Mouse (Mus musculus): ENCODE results near the gene 1190005I06Rik. TPM values are rescaled to one million over a fixed set of nuclear protein-coding genes. Genes with fewer than 3 reads are reported as not detected.

The 1190005I06Rik gene
- polyA plus RNA-seq, 1 experiment: 4.9 TPM

DNA sequence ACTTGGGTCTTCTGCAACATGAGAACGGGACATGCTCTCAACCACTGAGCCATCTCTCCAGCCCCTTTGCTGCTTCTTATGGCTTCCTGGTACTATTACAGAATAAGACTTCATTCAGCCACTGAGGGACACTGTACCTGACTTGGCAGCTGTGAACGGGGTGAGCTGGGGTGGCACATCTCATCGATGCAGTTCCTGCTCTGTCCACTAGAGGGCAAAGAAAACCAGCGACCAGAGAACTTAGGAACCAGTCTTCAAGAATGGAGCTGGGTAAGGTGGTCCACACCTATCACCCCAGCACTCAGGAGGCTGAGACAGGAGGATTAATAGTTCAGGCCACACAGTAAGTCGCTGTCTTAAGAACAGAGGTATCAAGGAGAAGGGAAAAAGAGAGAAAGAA, 51.5 kb downstream of the 1190005I06Rik start:
- Histone ChIP-seq H3K4me3 (no peak overlapping the region), H3K36me3 (ENCODE audit: control insufficient read depth, insufficient read depth) (no peaks in the 10 kb centered on the region), H3K27me3 (ENCODE audit: control insufficient read depth, insufficient read depth, insufficient read length) (peaks cover 7% of the 10 kb centered on the region), H3ac (ENCODE audit: control insufficient read depth, insufficient read length) (no peak overlapping the region), H3K79me2 (ENCODE audit: control insufficient read depth, insufficient read depth) (no peaks in the 10 kb centered on the region), H3K4me2 (ENCODE audit: low read depth) (no peak overlapping the region)
- TF ChIP-seq E2F4 (IDR thresholded peaks at IDR 0.05; ENCODE audit: insufficient read depth): no peak

DNA sequence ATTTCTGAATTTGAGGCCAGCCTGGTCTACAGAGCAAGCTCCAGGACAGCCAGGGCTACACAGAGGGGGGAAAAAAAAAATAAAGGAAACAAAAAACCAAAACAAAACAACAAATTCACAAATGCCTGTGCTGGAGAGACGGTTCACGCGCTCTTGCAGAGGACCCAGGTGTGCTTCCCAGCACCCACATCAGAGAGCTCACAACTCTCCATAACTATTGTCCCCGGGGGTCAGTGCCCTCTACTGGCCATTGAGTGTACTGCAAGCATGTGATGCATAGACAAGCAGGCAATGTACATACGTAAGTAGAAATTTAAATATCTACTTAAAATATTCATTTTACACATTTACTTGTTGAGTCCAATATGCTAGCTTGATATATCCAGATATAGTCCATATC, 52.9 kb downstream of the 1190005I06Rik start:
- H3K79me2 ChIP-seq (ENCODE audit: control insufficient read depth, insufficient read depth): no peaks in the 10 kb centered on the region
- H3K4me3 ChIP-seq: no peak overlapping the region
- TF ChIP-seq SRF (IDR thresholded peaks at IDR 0.05; ENCODE audit: control insufficient read depth, insufficient read length, low read depth) (no peak), POLR2A (IDR thresholded peaks at IDR 0.05; ENCODE audit: insufficient read length, low read depth) (no peak), USF1 (IDR thresholded peaks at IDR 0.05; ENCODE audit: low read depth) (no peak), MYOD1 (IDR thresholded peaks at IDR 0.05; ENCODE audit: control insufficient read depth in 1 of 3, insufficient read length in 2 of 3, low read depth in 2 of 3) (no peak), POLR2AphosphoS2 (IDR thresholded peaks at IDR 0.05; ENCODE audit: insufficient read length, low read depth) (no peak), REST (IDR thresholded peaks at IDR 0.05; ENCODE audit: insufficient read depth, insufficient read length) (no peak), TCF12 (IDR thresholded peaks at IDR 0.05; ENCODE audit: insufficient read depth, poor library complexity, severe bottlenecking) (no peak), CEBPB (IDR thresholded peaks at IDR 0.05; ENCODE audit: insufficient read depth, poor library complexity, severe bottlenecking) (no peak), E2F4 (IDR thresholded peaks at IDR 0.05; ENCODE audit: insufficient read depth) (no peak), MYOG (IDR thresholded peaks at IDR 0.05; ENCODE audit: control insufficient read depth in 1 of 3, insufficient read depth in 1 of 3, insufficient read length in 2 of 3, low read depth in 2 of 3) (no peak), MAX (IDR thresholded peaks at IDR 0.05; ENCODE audit: low read depth) (no peak), TCF3 (IDR thresholded peaks at IDR 0.05; ENCODE audit: insufficient read length, low read depth) (no peak)
- no peak overlapping the region for H3K4me2 ChIP-seq (ENCODE audit: low read depth)
- no peaks in the 10 kb centered on the region for H3K36me3 ChIP-seq (ENCODE audit: control insufficient read depth, insufficient read depth)
- peaks cover 7% of the 10 kb centered on the region for H3K27me3 ChIP-seq (ENCODE audit: control insufficient read depth, insufficient read depth, insufficient read length)
- no peak overlapping the region for H3ac ChIP-seq (ENCODE audit: control insufficient read depth, insufficient read length)

DNA sequence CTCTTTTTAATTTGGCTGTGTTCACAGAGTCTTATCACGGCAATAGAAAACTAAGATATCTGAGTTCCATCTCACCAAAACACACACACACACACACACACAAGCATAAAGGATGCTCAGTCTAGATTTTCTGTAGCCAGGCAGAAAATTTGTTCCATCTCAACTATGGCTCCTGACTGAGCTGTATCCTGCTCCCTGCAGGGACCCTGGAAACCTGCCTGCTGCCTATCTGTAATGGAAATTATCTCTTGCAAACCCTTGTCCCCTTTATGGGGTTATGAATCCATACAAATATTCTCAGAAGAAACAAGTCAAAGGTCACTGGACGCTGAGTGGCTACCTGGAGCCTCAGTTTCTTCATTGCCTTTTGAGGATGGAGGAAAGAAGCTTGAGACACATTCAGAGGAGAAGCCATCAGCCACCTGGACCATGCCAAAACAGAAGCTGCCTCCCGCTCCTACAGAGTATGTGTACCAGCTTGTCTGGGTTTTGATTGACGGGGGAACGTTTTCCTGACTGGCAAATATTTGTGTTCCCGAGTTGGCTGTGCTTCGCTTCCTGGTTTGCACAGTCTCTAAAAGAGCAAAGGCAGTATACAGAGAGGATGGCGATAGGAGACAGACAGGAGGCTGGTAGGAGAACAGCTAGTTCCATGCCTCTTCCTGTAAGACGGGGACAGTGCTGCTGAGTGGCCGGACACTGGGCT, 55.7 kb downstream of the 1190005I06Rik start:
- H3K4me3 ChIP-seq: no peak overlapping the region
- no peak overlapping the region for H3K4me2 ChIP-seq (ENCODE audit: low read depth)
- peaks cover 7% of the 10 kb centered on the region for H3K27me3 ChIP-seq (ENCODE audit: control insufficient read depth, insufficient read depth, insufficient read length)
- no peaks in the 10 kb centered on the region for H3K36me3 ChIP-seq (ENCODE audit: control insufficient read depth, insufficient read depth)
- peaks cover 5% of the 10 kb centered on the region for H3K79me2 ChIP-seq (ENCODE audit: control insufficient read depth, insufficient read depth)
- no peak for TF ChIP-seq POLR2A (IDR thresholded peaks at IDR 0.05; ENCODE audit: insufficient read length, low read depth)
- TF ChIP-seq MAX (IDR thresholded peaks at IDR 0.05; ENCODE audit: low read depth): no peak
- no peak for TF ChIP-seq MYOD1 (IDR thresholded peaks at IDR 0.05; ENCODE audit: control insufficient read depth in 1 of 3, insufficient read length in 2 of 3, low read depth in 2 of 3)
- no peak for TF ChIP-seq MYOG (IDR thresholded peaks at IDR 0.05; ENCODE audit: control insufficient read depth in 1 of 3, insufficient read depth in 1 of 3, insufficient read length in 2 of 3, low read depth in 2 of 3)
- no peak for TF ChIP-seq CEBPB (IDR thresholded peaks at IDR 0.05; ENCODE audit: insufficient read depth, poor library complexity, severe bottlenecking)
- TF ChIP-seq TCF12 (IDR thresholded peaks at IDR 0.05; ENCODE audit: insufficient read depth, poor library complexity, severe bottlenecking): no peak
- TF ChIP-seq SRF (IDR thresholded peaks at IDR 0.05; ENCODE audit: control insufficient read depth, insufficient read length, low read depth): no peak
- TF ChIP-seq REST (IDR thresholded peaks at IDR 0.05; ENCODE audit: insufficient read depth, insufficient read length): no peak
- TF ChIP-seq TCF3 (IDR thresholded peaks at IDR 0.05; ENCODE audit: insufficient read length, low read depth): no peak
- no peak for TF ChIP-seq E2F4 (IDR thresholded peaks at IDR 0.05; ENCODE audit: insufficient read depth)
- no peak for TF ChIP-seq POLR2AphosphoS2 (IDR thresholded peaks at IDR 0.05; ENCODE audit: insufficient read length, low read depth)
- no peak for TF ChIP-seq USF1 (IDR thresholded peaks at IDR 0.05; ENCODE audit: low read depth)
- H3ac ChIP-seq (ENCODE audit: control insufficient read depth, insufficient read length): no peak overlapping the region

DNA sequence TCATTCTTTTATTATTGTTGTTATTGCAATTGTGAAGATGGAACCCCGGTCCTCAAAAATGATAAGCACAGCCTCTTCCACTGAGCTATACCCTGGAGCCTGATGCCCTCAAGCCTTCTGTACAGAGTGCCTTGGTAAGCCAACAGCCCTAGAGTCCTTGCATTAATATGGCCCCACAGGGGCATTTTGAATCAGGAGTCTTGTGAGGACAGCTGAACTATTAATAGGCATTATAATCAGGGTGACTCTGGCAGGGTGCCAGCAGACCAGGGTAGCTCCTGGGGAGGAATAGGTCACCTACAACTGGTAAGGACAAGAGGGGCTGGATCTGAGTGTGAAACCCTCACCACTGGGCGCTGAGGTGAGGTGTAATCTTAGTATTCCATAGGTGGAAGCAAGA, 57.5 kb downstream of the 1190005I06Rik start:
- Histone ChIP-seq H3K79me2 (ENCODE audit: control insufficient read depth, insufficient read depth) (peaks cover 5% of the 10 kb centered on the region), H3K27me3 (ENCODE audit: control insufficient read depth, insufficient read depth, insufficient read length) (peaks cover 7% of the 10 kb centered on the region), H3K4me2 (ENCODE audit: low read depth) (peak overlapping the region; percentile 97), H3ac (ENCODE audit: control insufficient read depth, insufficient read length) (no peak overlapping the region), H3K36me3 (ENCODE audit: control insufficient read depth, insufficient read depth) (no peaks in the 10 kb centered on the region), H3K4me3 (peak overlapping the region; percentile 31)
- no peak for TF ChIP-seq TCF12 (IDR thresholded peaks at IDR 0.05; ENCODE audit: insufficient read depth, poor library complexity, severe bottlenecking)
- TF ChIP-seq POLR2A (IDR thresholded peaks at IDR 0.05; ENCODE audit: insufficient read length, low read depth): no peak
- TF ChIP-seq POLR2AphosphoS2 (IDR thresholded peaks at IDR 0.05; ENCODE audit: insufficient read length, low read depth): no peak
- no peak for TF ChIP-seq SRF (IDR thresholded peaks at IDR 0.05; ENCODE audit: control insufficient read depth, insufficient read length, low read depth)
- TF ChIP-seq MYOD1 (IDR thresholded peaks at IDR 0.05; ENCODE audit: control insufficient read depth in 1 of 3, insufficient read length in 2 of 3, low read depth in 2 of 3): no peak
- no peak for TF ChIP-seq E2F4 (IDR thresholded peaks at IDR 0.05; ENCODE audit: insufficient read depth)
- no peak for TF ChIP-seq MYOG (IDR thresholded peaks at IDR 0.05; ENCODE audit: control insufficient read depth in 1 of 3, insufficient read depth in 1 of 3, insufficient read length in 2 of 3, low read depth in 2 of 3)
- no peak for TF ChIP-seq REST (IDR thresholded peaks at IDR 0.05; ENCODE audit: insufficient read depth, insufficient read length)
- TF ChIP-seq MAX (IDR thresholded peaks at IDR 0.05; ENCODE audit: low read depth): no peak
- TF ChIP-seq USF1 (IDR thresholded peaks at IDR 0.05; ENCODE audit: low read depth): no peak
- no peak for TF ChIP-seq CEBPB (IDR thresholded peaks at IDR 0.05; ENCODE audit: insufficient read depth, poor library complexity, severe bottlenecking)
- TF ChIP-seq TCF3 (IDR thresholded peaks at IDR 0.05; ENCODE audit: insufficient read length, low read depth): no peak
